Mouse (Mus musculus) stomach, embryonic 14.5 days (tissue): ENCODE measurements around the gene B3gat1. TPM values are rescaled to one million over a fixed set of nuclear protein-coding genes. Genes with fewer than 3 reads are reported as not detected.

Source experiments
- polyA plus RNA-seq: library from polyadenylated mRNA; unstranded; fragments of >200 nt; fragmentation: Nextera tagmentation; extraction: Ambion mirVana; gene quantifications from 2 replicates; pipeline ENCODE4 v1.2.1, GENCODE M21; 2014

B3gat1 gene
- polyA plus RNA-seq, 1 experiment from 2014 or later = 0.38 TPM

Other genes starting within 250 kb of the B3gat1 start
- 7.2 and 8.6 TPM in 2 replicates for gene Glb1l2, start 72.7 kb downstream of the B3gat1 start, polyA plus RNA-seq
- gene Glb1l3, start 127.2 kb downstream of the B3gat1 start, polyA plus RNA-seq = not detected in 2 replicates
- not detected in 2 replicates for gene Gm1110, start 189.4 kb downstream of the B3gat1 start, polyA plus RNA-seq